Mouse (Mus musculus): ENCODE measurements around the gene Kcnk10. TPM values are rescaled to one million over a fixed set of nuclear protein-coding genes. Genes with fewer than 3 reads are reported as not detected.

Kcnk10 gene
- polyA plus RNA-seq, 1 experiment, result 0.12 TPM

GRCm38 (mm10) chr12:98501045-98501444 lies 77.1 kb downstream of the Kcnk10 start:
- TF ChIP-seq CTCF (IDR thresholded peaks at IDR 0.05; ENCODE audit: borderline replicate concordance, control insufficient read depth, extremely low read depth, insufficient read depth, low read length, poor library complexity) (no peak), POLR2A (IDR thresholded peaks at IDR 0.05; ENCODE audit: control insufficient read depth, extremely low read depth, insufficient read depth, low read length, poor library complexity) (no peak)
- DNase-seq, result no peak
- H3K27ac ChIP-seq (ENCODE audit: control insufficient read depth, insufficient read depth, low read length), result no peak overlapping the region
- no peaks in the 10 kb centered on the region for H3K4me1 ChIP-seq (replicated peaks; ENCODE audit: control insufficient read depth, insufficient read depth, low read length)
- WGBS, result 90% methylated on average over 4 of the region's 4 CpGs
- no peaks in the 10 kb centered on the region for H3K27me3 ChIP-seq (ENCODE audit: control insufficient read depth, insufficient read depth, low read length)
- H3K4me3 ChIP-seq (ENCODE audit: control insufficient read depth, insufficient read depth, low read length), result no peak overlapping the region
- no peaks in the 10 kb centered on the region for H3K36me3 ChIP-seq (ENCODE audit: control insufficient read depth, insufficient read depth, low read length)

GRCm38 (mm10) chr12:98481460-98481859 lies 96.7 kb downstream of the Kcnk10 start:
- Histone ChIP-seq H3K27ac (ENCODE audit: control insufficient read depth, insufficient read depth, low read length) (no peak overlapping the region), H3K27me3 (ENCODE audit: control insufficient read depth, insufficient read depth, low read length) (0 out of 2 replicates have a peak, but pooled peaks cover 2% of the 10 kb centered on the region), H3K4me3 (ENCODE audit: control insufficient read depth, insufficient read depth, low read length) (no peak overlapping the region), H3K36me3 (ENCODE audit: control insufficient read depth, insufficient read depth, low read length) (no peaks in the 10 kb centered on the region), H3K4me1 (replicated peaks; ENCODE audit: control insufficient read depth, insufficient read depth, low read length) (no peaks in the 10 kb centered on the region)
- TF ChIP-seq CTCF (IDR thresholded peaks at IDR 0.05; ENCODE audit: borderline replicate concordance, control insufficient read depth, extremely low read depth, insufficient read depth, low read length, poor library complexity) (no peak), POLR2A (IDR thresholded peaks at IDR 0.05; ENCODE audit: control insufficient read depth, extremely low read depth, insufficient read depth, low read length, poor library complexity) (no peak)
- WGBS, result 77% methylated on average over 2 of the region's 2 CpGs
- DNase-seq, result no peak

- Histone ChIP-seq H3K27ac (ENCODE audit: control insufficient read depth, insufficient read depth, low read length) (no peak overlapping the region), H3K4me3 (ENCODE audit: control insufficient read depth, insufficient read depth, low read length) (no peak overlapping the region), H3K4me1 (replicated peaks; ENCODE audit: control insufficient read depth, insufficient read depth, low read length) (no peaks in the 10 kb centered on the region), H3K36me3 (ENCODE audit: control insufficient read depth, insufficient read depth, low read length) (no peaks in the 10 kb centered on the region), H3K27me3 (ENCODE audit: control insufficient read depth, insufficient read depth, low read length) (0 out of 2 replicates have a peak, but pooled peaks cover 2% of the 10 kb centered on the region)
- WGBS, result 92% methylated on average over 5 of the region's 5 CpGs
- TF ChIP-seq POLR2A (IDR thresholded peaks at IDR 0.05; ENCODE audit: control insufficient read depth, extremely low read depth, insufficient read depth, low read length, poor library complexity), result no peak
- no peak for TF ChIP-seq CTCF (IDR thresholded peaks at IDR 0.05; ENCODE audit: borderline replicate concordance, control insufficient read depth, extremely low read depth, insufficient read depth, low read length, poor library complexity)
- DNase-seq, result no peak
Measured at GRCm38 (mm10) chr12:98481048-98481447, 97.1 kb downstream of the Kcnk10 start.

- DNase-seq, result no peak
- no peak overlapping the region for H3K27ac ChIP-seq (ENCODE audit: control insufficient read depth, insufficient read depth, low read length)
- TF ChIP-seq POLR2A (IDR thresholded peaks at IDR 0.05; ENCODE audit: control insufficient read depth, extremely low read depth, insufficient read depth, low read length, poor library complexity) (no peak), CTCF (IDR thresholded peaks at IDR 0.05; ENCODE audit: borderline replicate concordance, control insufficient read depth, extremely low read depth, insufficient read depth, low read length, poor library complexity) (no peak)
- no peaks in the 10 kb centered on the region for H3K36me3 ChIP-seq (ENCODE audit: control insufficient read depth, insufficient read depth, low read length)
- no peaks in the 10 kb centered on the region for H3K4me1 ChIP-seq (replicated peaks; ENCODE audit: control insufficient read depth, insufficient read depth, low read length)
- no peak overlapping the region for H3K4me3 ChIP-seq (ENCODE audit: control insufficient read depth, insufficient read depth, low read length)
- 0 out of 2 replicates have a peak, but pooled peaks cover 2% of the 10 kb centered on the region for H3K27me3 ChIP-seq (ENCODE audit: control insufficient read depth, insufficient read depth, low read length)
- WGBS, result 88% methylated on average over 8 of the region's 8 CpGs
Measured at GRCm38 (mm10) chr12:98477673-98478461, 100.2 kb downstream of the Kcnk10 start.

GRCm38 (mm10) chr12:98471232-98471631 lies 106.9 kb downstream of the Kcnk10 start:
- H3K27ac ChIP-seq (ENCODE audit: control insufficient read depth, insufficient read depth, low read length), result no peak overlapping the region
- no peak overlapping the region for H3K4me3 ChIP-seq (ENCODE audit: control insufficient read depth, insufficient read depth, low read length)
- TF ChIP-seq CTCF (IDR thresholded peaks at IDR 0.05; ENCODE audit: borderline replicate concordance, control insufficient read depth, extremely low read depth, insufficient read depth, low read length, poor library complexity), result no peak
- no peak for TF ChIP-seq POLR2A (IDR thresholded peaks at IDR 0.05; ENCODE audit: control insufficient read depth, extremely low read depth, insufficient read depth, low read length, poor library complexity)
- no peaks in the 10 kb centered on the region for H3K27me3 ChIP-seq (ENCODE audit: control insufficient read depth, insufficient read depth, low read length)
- H3K36me3 ChIP-seq (ENCODE audit: control insufficient read depth, insufficient read depth, low read length), result no peaks in the 10 kb centered on the region
- no peak for DNase-seq
- H3K4me1 ChIP-seq (replicated peaks; ENCODE audit: control insufficient read depth, insufficient read depth, low read length), result no peaks in the 10 kb centered on the region
- WGBS, result 84% methylated on average over 5 of the region's 5 CpGs

- H3K27ac ChIP-seq (ENCODE audit: control insufficient read depth, insufficient read depth, low read length), result no peak overlapping the region
- H3K36me3 ChIP-seq (ENCODE audit: control insufficient read depth, insufficient read depth, low read length), result no peaks in the 10 kb centered on the region
- DNase-seq, result no peak
- H3K4me3 ChIP-seq (ENCODE audit: control insufficient read depth, insufficient read depth, low read length), result no peak overlapping the region
- no peaks in the 10 kb centered on the region for H3K4me1 ChIP-seq (replicated peaks; ENCODE audit: control insufficient read depth, insufficient read depth, low read length)
- TF ChIP-seq CTCF (IDR thresholded peaks at IDR 0.05; ENCODE audit: borderline replicate concordance, control insufficient read depth, extremely low read depth, insufficient read depth, low read length, poor library complexity) (no peak), POLR2A (IDR thresholded peaks at IDR 0.05; ENCODE audit: control insufficient read depth, extremely low read depth, insufficient read depth, low read length, poor library complexity) (no peak)
- H3K27me3 ChIP-seq (ENCODE audit: control insufficient read depth, insufficient read depth, low read length), result no peaks in the 10 kb centered on the region
- WGBS, result 93% methylated on average over 3 of the region's 3 CpGs
Measured at GRCm38 (mm10) chr12:98470097-98470496, 108.0 kb downstream of the Kcnk10 start.

Measured in thymus, adult 2 months (tissue).